Mouse (Mus musculus) embryonic facial prominence, embryonic 11.5 days (tissue): ENCODE data around the gene Gmip. TPM values are rescaled to one million over a fixed set of nuclear protein-coding genes. Genes with fewer than 3 reads are reported as not detected.

Experiments
- ATAC-seq: fragments of 200-750 bp; cut with Nextera tagmentation; replicated peaks from 2 replicates; pipeline ENCODE4 v1.8.0; 2017; ENCODE audit warnings: low read depth; ENCODE audit not compliant: insufficient number of reproducible peaks, low FRiP score, low TSS enrichment
- DNase-seq: peaks from one replicate; pipeline ENCODE4 v3.0.0-alpha.2; 2015; ENCODE audit warnings: low spot score
- H3K27ac ChIP-seq: fragments of 300-500 bp; sonication (generic); replicated peaks from 2 replicates; pipeline ENCODE4 v1.5.1; 2014; ENCODE audit warnings: mild to moderate bottlenecking, low read depth, low read length, control low read depth
- H3K27me3 ChIP-seq: fragments of 300-500 bp; sonication (generic); 2 replicates; pipeline ENCODE4 v1.6.1; 2014; ENCODE audit warnings: mild to moderate bottlenecking, low read length, moderate library complexity, mixed read lengths; ENCODE audit not compliant: control insufficient read depth, insufficient read depth
- H3K36me3 ChIP-seq: fragments of 300-500 bp; sonication (generic); replicated peaks from 2 replicates; pipeline ENCODE4 v1.6.1; 2014; ENCODE audit warnings: low read depth, mild to moderate bottlenecking, low read length, moderate library complexity, mixed read lengths; ENCODE audit not compliant: control insufficient read depth, insufficient read depth
- H3K4me1 ChIP-seq: fragments of 300-500 bp; sonication (generic); 2 replicates; pipeline ENCODE4 v1.6.1; 2014; ENCODE audit warnings: low read length, mixed read lengths; ENCODE audit not compliant: control insufficient read depth, insufficient read depth
- H3K4me2 ChIP-seq: fragments of 300-500 bp; sonication (generic); 2 replicates; pipeline ENCODE4 v1.6.1; 2014; ENCODE audit warnings: low read depth, mild to moderate bottlenecking, control low read depth, low read length, moderate library complexity
- H3K4me3 ChIP-seq: fragments of 300-500 bp; sonication (generic); 2 replicates; pipeline ENCODE4 v1.5.1; 2014; ENCODE audit warnings: low read depth, low read length, control low read depth
- H3K9ac ChIP-seq: fragments of 300-500 bp; sonication (generic); replicated peaks from 2 replicates; pipeline ENCODE4 v1.6.1; 2014; ENCODE audit warnings: mild to moderate bottlenecking, control low read depth, low read length
- H3K9me3 ChIP-seq: fragments of 300-500 bp; sonication (generic); replicated peaks from 2 replicates; pipeline ENCODE4 v1.6.1; 2016; ENCODE audit warnings: mild to moderate bottlenecking, low read length, inconsistent platforms, mixed read lengths; ENCODE audit not compliant: control insufficient read depth
- WGBS: fragments of 180-500 bp; shearing (Covaris S2); extraction: QIAGEN DNeasy Blood & Tissue Kit; methylation state at CpG from one replicate; pipeline ENCODE4 v1.1.7; 2014; 5-methylcytosine and 5-hydroxymethylcytosine counted together
- polyA plus RNA-seq: library from polyadenylated mRNA; unstranded; fragments of >200 nt; fragmentation: Nextera tagmentation; extraction: Ambion mirVana; gene quantifications from 2 replicates; pipeline ENCODE4 v1.2.1, GENCODE M21; 2014

Gmip gene
- polyA plus RNA-seq, 1 experiment from 2014 or later: 4.4 TPM

GRCm38 (mm10) chr8:69789105-69789504 is 19.4 kb upstream of the Gmip start:
- no peak overlapping the region for H3K4me3 ChIP-seq
- H3K27ac ChIP-seq: no peak overlapping the region
- no peaks in the 10 kb centered on the region for H3K9me3 ChIP-seq
- no peak overlapping the region for H3K9ac ChIP-seq
- H3K4me1 ChIP-seq: no peaks in the 10 kb centered on the region
- no peaks in the 10 kb centered on the region; the same call in 1 of the 2 replicates for H3K36me3 ChIP-seq
- 91% methylated on average over 5 of the region's 5 CpGs for WGBS
- ATAC-seq (no peak), DNase-seq (no peak)
- H3K27me3 ChIP-seq: no peaks in the 10 kb centered on the region
- H3K4me2 ChIP-seq: no peak overlapping the region

- Histone ChIP-seq H3K9ac (no peak overlapping the region), H3K4me3 (no peak overlapping the region), H3K4me1 (no peaks in the 10 kb centered on the region), H3K36me3 (no peaks in the 10 kb centered on the region; the same call in 1 of the 2 replicates), H3K27me3 (no peaks in the 10 kb centered on the region), H3K27ac (no peak overlapping the region), H3K4me2 (no peak overlapping the region), H3K9me3 (no peaks in the 10 kb centered on the region)
- ATAC-seq (no peak), DNase-seq (no peak)
- WGBS: 63% methylated on average over 5 of the region's 5 CpGs
Observed at GRCm38 (mm10) chr8:69789731-69790130, 18.7 kb upstream of the Gmip start.

GRCm38 (mm10) chr8:69790364-69790763 is 18.1 kb upstream of the Gmip start:
- Histone ChIP-seq H3K36me3 (peaks cover 1% of the 10 kb centered on the region; the same call in 1 of the 2 replicates), H3K4me2 (peak overlapping the region; percentile 36), H3K9ac (peak overlapping the region; percentile 97), H3K27me3 (no peaks in the 10 kb centered on the region), H3K9me3 (no peaks in the 10 kb centered on the region), H3K27ac (no peak overlapping the region; the same call in 1 of the 2 replicates), H3K4me3 (peak overlapping the region; percentile 100), H3K4me1 (no peaks in the 10 kb centered on the region)
- no peak for ATAC-seq
- peak; percentile 10 for DNase-seq
- WGBS: 35% methylated on average over 11 of the region's 11 CpGs

DNA sequence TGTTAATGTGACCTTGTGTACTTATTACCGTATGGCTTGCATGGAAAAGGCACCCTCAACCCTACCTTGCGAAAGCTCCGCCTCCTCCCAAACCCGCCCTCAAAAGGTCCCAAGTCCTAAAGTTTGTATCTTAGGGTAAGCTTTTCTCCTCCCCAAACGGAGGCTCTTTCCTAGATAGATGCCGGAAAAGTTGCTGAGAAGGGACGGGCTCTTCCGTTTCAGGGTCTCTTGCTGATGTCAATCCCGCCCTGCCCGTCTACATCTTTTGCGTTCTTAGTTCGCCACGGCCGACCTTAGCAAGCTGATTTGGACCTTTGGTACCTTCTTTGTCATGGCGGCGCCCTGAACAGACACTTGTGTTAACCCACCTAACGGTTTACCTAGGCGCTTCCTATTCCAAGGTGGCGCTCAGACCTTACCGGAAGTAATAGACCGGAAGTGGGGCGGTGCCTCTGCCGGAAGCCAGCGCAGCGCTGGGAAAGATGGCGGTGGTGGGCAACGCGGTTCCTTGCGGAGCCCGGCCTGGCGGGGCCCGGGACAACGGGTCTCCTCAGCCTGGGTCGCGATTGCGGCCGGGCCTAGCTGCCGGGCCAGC is 17.6 kb upstream of the Gmip start, which contains the start of the genes Atp13a1 and Zfp866:
TSS of gene Atp13a1 (plus strand) at position 391 of the 595 bp plus-strand sequence.
TSS of gene Zfp866 (minus strand) at position 406 of the 595 bp plus-strand sequence.
- under 1% methylated on average over 33 of the region's 38 CpGs for WGBS
- ATAC-seq: peak; percentile 89
- Histone ChIP-seq H3K36me3 (peaks cover 2% of the 10 kb centered on the region; the same call in 1 of the 2 replicates), H3K9me3 (no peaks in the 10 kb centered on the region), H3K27ac (peak within 1 kb of the TSS; percentile 75), H3K4me3 (peak within 1 kb of the TSS; percentile 100), H3K9ac (peak within 1 kb of the TSS; percentile 97), H3K4me2 (peak within 1 kb of the TSS; percentile 57), H3K4me1 (no peaks in the 10 kb centered on the region), H3K27me3 (no peaks in the 10 kb centered on the region)
- peak; percentile 92 for DNase-seq

GRCm38 (mm10) chr8:69791415-69792068 is 16.9 kb upstream of the Gmip start:
- DNase-seq (peak; percentile 56), ATAC-seq (peak; percentile 61)
- Histone ChIP-seq H3K27ac (peak overlapping the region; percentile 75), H3K9ac (peak overlapping the region; percentile 97), H3K4me2 (peak overlapping the region; percentile 57), H3K36me3 (peaks cover 6% of the 10 kb centered on the region), H3K27me3 (no peaks in the 10 kb centered on the region), H3K4me3 (peak overlapping the region; percentile 100), H3K4me1 (no peaks in the 10 kb centered on the region), H3K9me3 (no peaks in the 10 kb centered on the region)
- WGBS: under 1% methylated on average over 37 of the region's 48 CpGs

DNA sequence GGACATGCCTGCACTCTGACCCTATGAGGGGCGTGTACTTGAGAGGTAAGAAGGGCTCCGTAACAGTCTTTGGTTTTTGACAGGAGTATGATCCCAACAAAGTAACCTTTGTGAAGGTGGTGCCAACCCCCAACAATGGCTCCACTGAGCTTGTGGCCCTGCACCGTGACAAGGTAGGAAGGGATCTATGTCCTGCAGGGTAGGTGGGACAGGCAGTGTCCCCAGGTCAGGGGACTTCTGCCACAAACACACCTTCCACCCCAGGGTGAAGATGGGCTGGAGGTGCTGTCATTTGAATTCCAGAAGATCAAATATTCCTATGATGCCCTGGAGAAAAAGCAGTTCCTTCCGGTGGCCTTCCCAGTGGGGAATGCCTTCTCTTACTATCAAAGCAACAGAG is 14.8 kb upstream of the Gmip start:
- ATAC-seq (no peak), DNase-seq (no peak)
- H3K9me3 ChIP-seq: no peaks in the 10 kb centered on the region
- H3K4me3 ChIP-seq: no peak overlapping the region
- H3K27me3 ChIP-seq: no peaks in the 10 kb centered on the region
- no peak overlapping the region for H3K4me2 ChIP-seq
- H3K36me3 ChIP-seq: peaks cover 20% of the 10 kb centered on the region
- no peak overlapping the region for H3K9ac ChIP-seq
- H3K4me1 ChIP-seq: no peaks in the 10 kb centered on the region
- H3K27ac ChIP-seq: no peak overlapping the region
- 91% methylated on average over 4 of the region's 4 CpGs for WGBS

DNA sequence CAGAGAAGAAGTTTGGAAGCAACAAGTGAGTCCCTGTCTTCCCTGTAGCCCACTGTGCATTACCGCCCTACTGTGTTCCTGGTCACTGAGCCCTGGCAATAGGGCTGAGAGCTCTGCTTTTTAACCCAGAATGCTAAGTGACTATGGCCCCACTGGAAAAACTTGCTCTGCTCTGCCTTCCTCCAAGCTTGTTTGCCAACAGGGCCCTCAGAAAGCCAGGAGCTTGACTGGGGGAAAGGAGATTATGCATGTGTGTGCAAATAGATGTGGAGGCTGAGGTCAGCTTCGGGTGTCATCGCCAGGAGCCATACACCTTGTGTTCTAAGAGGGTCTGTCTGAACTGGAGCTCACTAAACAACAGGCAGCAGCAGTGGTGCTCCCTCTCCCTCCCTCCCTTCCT is 14.4 kb upstream of the Gmip start:
- Histone ChIP-seq H3K9ac (no peak overlapping the region), H3K9me3 (no peaks in the 10 kb centered on the region), H3K27me3 (no peaks in the 10 kb centered on the region), H3K27ac (no peak overlapping the region), H3K36me3 (peaks cover 21% of the 10 kb centered on the region), H3K4me2 (no peak overlapping the region), H3K4me1 (no peaks in the 10 kb centered on the region), H3K4me3 (no peak overlapping the region)
- ATAC-seq: no peak
- no peak for DNase-seq
- WGBS: 98% methylated on average over 3 of the region's 3 CpGs

DNA sequence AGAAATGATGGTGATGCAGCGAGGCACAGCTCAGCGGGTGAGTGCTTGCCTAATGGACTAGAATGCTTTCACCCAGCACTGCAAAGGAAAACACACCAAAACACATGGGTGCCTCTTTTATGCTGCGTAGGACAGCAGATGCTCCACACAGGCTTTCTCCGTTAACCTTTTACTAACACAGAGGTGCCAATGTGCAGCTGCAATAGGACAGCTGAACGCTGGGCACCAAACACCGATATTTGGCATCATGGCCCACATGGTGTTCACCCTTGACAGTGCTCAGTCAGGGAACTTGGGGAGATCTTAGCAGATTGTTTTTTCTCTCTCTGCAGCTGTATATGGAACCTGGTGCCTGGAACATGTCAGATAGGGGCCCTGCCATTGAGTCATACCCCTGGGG is 13.6 kb upstream of the Gmip start:
- Histone ChIP-seq H3K9ac (no peak overlapping the region), H3K4me3 (no peak overlapping the region), H3K27me3 (no peaks in the 10 kb centered on the region), H3K9me3 (no peaks in the 10 kb centered on the region), H3K4me1 (no peaks in the 10 kb centered on the region), H3K4me2 (no peak overlapping the region), H3K27ac (no peak overlapping the region), H3K36me3 (peaks cover 24% of the 10 kb centered on the region)
- DNase-seq (no peak), ATAC-seq (no peak)
- 96% methylated on average over 6 of the region's 6 CpGs for WGBS
